Mouse (Mus musculus): ENCODE measurements at regions not wholly inside any gene's neighbourhood (a gene's known extent, or its start where the extent isn't known, plus 50 kb on each side); places are given as distances from the start of the nearest gene placed in this dataset.

GRCm38 (mm10) chr3:66410706-66411277 is 114.2 kb upstream of the Veph1 start:
- DNase-seq: peak; percentile 10

GRCm38 (mm10) chr3:66408791-66409190 is 112.2 kb upstream of the Veph1 start:
- DNase-seq: no peak

DNA sequence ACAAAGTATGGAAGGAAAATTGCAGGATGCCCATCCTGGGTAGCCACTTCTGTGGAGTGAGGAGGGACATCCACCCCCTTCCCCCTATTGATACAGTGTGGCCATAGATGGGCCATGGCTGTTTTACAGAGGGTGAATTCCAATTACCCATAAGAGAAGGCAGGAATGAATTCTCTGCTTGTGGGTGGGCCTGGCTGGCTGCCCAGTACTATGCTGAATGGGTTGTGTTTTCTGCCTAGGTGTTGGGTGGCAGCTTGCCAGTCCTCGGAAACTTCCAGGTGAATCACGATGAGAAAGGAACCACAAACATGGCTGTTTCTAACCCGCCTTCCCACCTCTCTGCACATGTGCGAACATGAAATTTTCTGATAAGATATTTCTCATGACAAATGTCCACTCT is 109.0 kb upstream of the Veph1 start:
- no peak for DNase-seq

- DNase-seq: no peak
These were observed 107.1 kb upstream of the Veph1 start for GRCm38 (mm10) chr3:66403707-66404106.

- DNase-seq: no peak
These were observed 104.3 kb upstream of the Veph1 start for GRCm38 (mm10) chr3:66400791-66401568.

DNA sequence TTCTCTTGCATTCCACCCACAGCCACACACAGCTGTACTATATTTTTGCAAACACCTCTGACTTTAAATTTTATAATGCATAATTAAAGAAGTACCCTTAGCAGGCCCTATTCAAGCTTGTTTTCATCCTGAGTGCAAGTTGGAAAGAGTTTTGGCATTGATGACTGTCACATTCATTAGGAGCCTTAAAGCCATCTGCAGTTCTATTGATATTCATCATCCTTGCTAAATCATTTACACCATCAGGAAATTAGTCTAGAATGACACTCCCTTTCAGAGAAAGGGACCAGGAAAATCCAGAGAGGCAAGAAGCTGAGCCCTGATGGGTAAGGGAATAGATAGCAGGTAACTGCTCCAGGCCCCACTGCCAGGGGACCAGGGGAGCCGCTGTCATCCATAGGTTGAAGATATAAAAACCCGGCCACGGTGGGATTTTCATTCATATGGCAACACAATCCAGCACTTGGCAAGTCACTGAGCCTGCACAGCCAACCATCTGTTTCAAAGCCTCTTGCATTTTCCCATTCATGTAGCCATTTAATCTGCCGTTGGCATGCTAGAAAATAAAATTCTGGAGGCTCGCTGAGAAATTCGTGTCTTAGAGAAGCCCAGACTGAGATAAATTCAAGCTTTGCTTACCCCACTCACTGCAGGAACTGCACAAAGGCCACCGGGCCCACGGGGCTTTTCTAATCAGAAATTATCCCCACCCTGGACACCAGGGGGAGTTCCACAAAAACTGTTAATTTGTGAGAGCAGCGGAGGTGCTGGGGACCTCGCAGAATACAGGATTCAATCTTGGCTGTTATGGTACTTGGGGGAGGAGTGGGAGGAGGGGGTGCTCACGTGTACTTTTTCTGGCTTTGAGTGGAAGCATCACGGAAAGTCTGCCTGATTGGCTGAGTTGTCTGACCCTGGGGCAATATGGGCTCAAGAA is 101.8 kb upstream of the Veph1 start:
- DNase-seq: peak; percentile 20

- DNase-seq: no peak
These were observed 78.7 kb upstream of the Veph1 start for GRCm38 (mm10) chr3:66375088-66375910.

GRCm38 (mm10) chr3:66374603-66375002 is 78.0 kb upstream of the Veph1 start:
- DNase-seq: no peak

DNA sequence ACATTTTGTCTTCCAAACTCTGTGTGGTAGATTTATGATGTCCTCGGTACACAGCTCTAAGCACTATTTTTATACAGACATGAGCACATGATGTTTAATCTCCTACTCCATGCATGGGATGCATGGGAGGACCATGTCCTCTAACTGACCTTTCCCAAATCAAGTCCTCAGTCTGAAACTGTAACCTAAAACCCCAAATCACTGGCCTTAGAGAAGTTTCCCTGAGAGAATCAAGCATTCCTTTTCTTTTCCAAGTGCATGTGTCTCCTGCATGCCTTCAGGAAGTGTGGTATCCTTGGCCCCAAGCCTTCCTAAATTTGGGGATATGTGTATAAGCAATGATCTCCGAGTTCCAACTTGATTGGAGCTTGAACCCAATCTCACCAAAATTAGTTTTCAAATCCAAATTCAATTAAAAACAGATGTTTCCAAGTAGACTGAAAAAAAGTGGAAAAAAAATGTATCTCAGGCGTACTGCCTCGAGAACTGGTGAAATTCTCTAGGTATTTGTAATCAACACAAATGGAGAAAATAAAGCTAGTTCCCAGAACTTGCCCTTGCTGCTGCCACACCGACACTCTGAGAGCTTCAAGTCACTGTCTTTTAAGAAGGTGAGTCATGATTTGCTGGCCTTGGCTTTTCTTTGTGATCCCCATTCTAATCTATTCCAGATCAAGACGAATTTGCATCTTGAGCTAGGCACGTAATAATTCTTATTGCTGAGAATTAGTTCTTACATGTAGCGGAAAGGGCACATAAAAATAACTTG is 77.4 kb upstream of the Veph1 start:
- DNase-seq: no peak
